Mouse (Mus musculus) fibroblast of lung, adult 2 months (primary cell): Measurements from ENCODE around the gene Snd1.

Source experiments
- DNase-seq: peaks from one replicate; pipeline ENCODE4 v3.0.0-alpha.2; 2011; ENCODE audit warnings: low read depth

Snd1 gene

GRCm38 (mm10) chr6:28753217-28753616, 278.3 kb downstream of the Snd1 start:
- no peak for DNase-seq

- DNase-seq: no peak
Observed at GRCm38 (mm10) chr6:28753681-28754080, 278.7 kb downstream of the Snd1 start.

- DNase-seq: no peak
Observed at GRCm38 (mm10) chr6:28754127-28754898, 279.4 kb downstream of the Snd1 start.

GRCm38 (mm10) chr6:28756306-28757018, 281.5 kb downstream of the Snd1 start:
- no peak for DNase-seq

GRCm38 (mm10) chr6:28758293-28758692, 283.4 kb downstream of the Snd1 start:
- no peak for DNase-seq

- DNase-seq: no peak
Observed at GRCm38 (mm10) chr6:28761728-28762127, 286.8 kb downstream of the Snd1 start.

- no peak for DNase-seq
Observed at GRCm38 (mm10) chr6:28762132-28762775, 287.3 kb downstream of the Snd1 start.

- DNase-seq: no peak
Observed at GRCm38 (mm10) chr6:28766622-28767021, 291.7 kb downstream of the Snd1 start.

GRCm38 (mm10) chr6:28767891-28768481, 293.0 kb downstream of the Snd1 start:
- no peak for DNase-seq

- no peak for DNase-seq
Observed at GRCm38 (mm10) chr6:28771331-28771730, 296.4 kb downstream of the Snd1 start.

GRCm38 (mm10) chr6:28781696-28782095, 306.8 kb downstream of the Snd1 start:
- no peak for DNase-seq

- no peak for DNase-seq
Observed at GRCm38 (mm10) chr6:28783082-28783647, 308.2 kb downstream of the Snd1 start.

- no peak for DNase-seq
Observed at GRCm38 (mm10) chr6:28783953-28784352, 309.0 kb downstream of the Snd1 start.

GRCm38 (mm10) chr6:28785770-28786169, 310.8 kb downstream of the Snd1 start:
- DNase-seq: no peak

GRCm38 (mm10) chr6:28787133-28787532, 312.2 kb downstream of the Snd1 start:
- DNase-seq: no peak

- DNase-seq: no peak
Observed at GRCm38 (mm10) chr6:28789685-28790084, 314.7 kb downstream of the Snd1 start.

GRCm38 (mm10) chr6:28791183-28791582, 316.2 kb downstream of the Snd1 start:
- DNase-seq: no peak

GRCm38 (mm10) chr6:28791809-28792208, 316.9 kb downstream of the Snd1 start:
- no peak for DNase-seq

GRCm38 (mm10) chr6:28795380-28795779, 320.4 kb downstream of the Snd1 start:
- no peak for DNase-seq

GRCm38 (mm10) chr6:28795792-28796515, 321.0 kb downstream of the Snd1 start:
- DNase-seq: no peak

- DNase-seq: no peak
Observed at GRCm38 (mm10) chr6:28799818-28800217, 324.9 kb downstream of the Snd1 start.

GRCm38 (mm10) chr6:28800976-28801375, 326.0 kb downstream of the Snd1 start:
- DNase-seq: no peak
